Mouse (Mus musculus) midbrain, embryonic 15.5 days (tissue): ENCODE data around the gene Anxa11. TPM values are rescaled to one million over a fixed set of nuclear protein-coding genes. Genes with fewer than 3 reads are reported as not detected.
"Not testable (repeated sequence)": the region's sequence is repeated elsewhere in the genome, so short reads cannot be mapped to it uniquely, and the experiment has no call there.

Source experiments
- ATAC-seq: fragments of 200-750 bp; cut with Nextera tagmentation; replicated peaks from 2 replicates; pipeline ENCODE4 v1.8.0; 2017; ENCODE audit warnings: moderate TSS enrichment
- H3K27ac ChIP-seq: fragments of 300-500 bp; sonication (generic); 2 replicates; pipeline ENCODE4 v1.5.1; 2015; ENCODE audit warnings: mild to moderate bottlenecking, inconsistent platforms
- H3K27me3 ChIP-seq: fragments of 300-500 bp; sonication (generic); replicated peaks from 2 replicates; pipeline ENCODE4 v1.6.1; 2015; ENCODE audit warnings: inconsistent platforms
- H3K36me3 ChIP-seq: fragments of 300-500 bp; sonication (generic); replicated peaks from 2 replicates; pipeline ENCODE4 v1.6.1; 2015; ENCODE audit warnings: inconsistent platforms
- H3K4me1 ChIP-seq: fragments of 300-500 bp; sonication (generic); 2 replicates; pipeline ENCODE4 v1.6.1; 2015; ENCODE audit warnings: inconsistent platforms
- H3K4me2 ChIP-seq: fragments of 300-500 bp; sonication (generic); 2 replicates; pipeline ENCODE4 v1.6.1; 2015; ENCODE audit warnings: inconsistent platforms, mild to moderate bottlenecking, moderate library complexity
- H3K4me3 ChIP-seq: fragments of 300-500 bp; sonication (generic); 2 replicates; pipeline ENCODE4 v1.5.1; 2015; ENCODE audit warnings: mild to moderate bottlenecking, inconsistent platforms
- H3K9ac ChIP-seq: fragments of 300-500 bp; sonication (generic); 2 replicates; pipeline ENCODE4 v1.6.1; 2015; ENCODE audit warnings: mild to moderate bottlenecking, inconsistent platforms
- H3K9me3 ChIP-seq: fragments of 300-500 bp; sonication (generic); 2 replicates; pipeline ENCODE4 v1.6.1; 2016; ENCODE audit warnings: inconsistent platforms
- WGBS: fragments of 180-500 bp; shearing (Covaris S2); methylation state at CpG from one replicate; pipeline ENCODE4 v1.1.7; 2015; ENCODE audit warnings: mixed read lengths; 5-methylcytosine and 5-hydroxymethylcytosine counted together
- polyA plus RNA-seq: library from polyadenylated mRNA; unstranded; fragments of >200 nt; fragmentation: Nextera tagmentation; extraction: Ambion mirVana; gene quantifications from 2 replicates; pipeline ENCODE4 v1.2.1, GENCODE M21; 2015

Gene Anxa11
- polyA plus RNA-seq, 1 experiment from 2014 or later, result 2.6 TPM

DNA sequence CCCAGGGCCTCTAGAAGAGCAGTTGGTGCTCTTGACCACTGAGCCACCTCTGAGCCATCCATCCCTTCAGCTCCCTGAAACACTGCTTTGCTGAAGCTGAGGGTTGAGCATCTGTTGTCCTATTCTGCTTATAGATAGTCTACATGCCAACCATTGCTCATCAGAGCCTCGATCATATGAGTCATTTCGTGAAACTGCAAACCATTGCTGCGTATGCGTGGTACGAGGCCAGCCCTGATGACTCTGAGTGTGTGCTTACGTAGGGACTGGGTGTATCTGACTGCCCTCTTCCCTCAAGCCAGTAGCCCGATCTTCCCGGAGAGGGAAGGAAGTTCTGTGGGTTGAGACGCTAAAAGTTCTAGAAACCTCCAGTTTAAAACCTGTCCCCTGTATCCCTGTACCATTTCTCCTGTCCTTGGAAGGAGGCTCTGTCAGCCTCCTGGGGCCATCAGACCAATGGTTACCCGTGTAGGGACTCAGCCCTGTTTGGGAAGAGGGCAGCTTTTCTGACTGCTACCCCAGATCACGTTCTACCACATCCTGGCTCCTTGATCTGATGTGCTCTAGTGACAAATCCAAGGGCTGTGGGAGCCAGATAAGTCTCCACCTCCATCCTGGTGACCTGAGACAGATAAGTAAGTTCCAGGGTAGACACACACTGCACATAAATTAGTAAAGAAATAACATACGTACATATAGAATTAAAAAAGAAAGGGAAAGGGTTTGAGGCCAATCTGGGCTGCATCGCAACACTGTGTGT, 20.0 kb downstream of the Anxa11 start:
- no peak for ATAC-seq
- H3K27me3 ChIP-seq, result no peaks in the 10 kb centered on the region
- no peaks in the 10 kb centered on the region for H3K4me1 ChIP-seq
- H3K9ac ChIP-seq, result no peak overlapping the region
- no peaks in the 10 kb centered on the region for H3K36me3 ChIP-seq
- H3K9me3 ChIP-seq, result no peaks in the 10 kb centered on the region
- no peak overlapping the region for H3K4me3 ChIP-seq
- H3K4me2 ChIP-seq, result no peak overlapping the region
- H3K27ac ChIP-seq, result no peak overlapping the region
- WGBS, result 92% methylated on average over 13 of the region's 13 CpGs

DNA sequence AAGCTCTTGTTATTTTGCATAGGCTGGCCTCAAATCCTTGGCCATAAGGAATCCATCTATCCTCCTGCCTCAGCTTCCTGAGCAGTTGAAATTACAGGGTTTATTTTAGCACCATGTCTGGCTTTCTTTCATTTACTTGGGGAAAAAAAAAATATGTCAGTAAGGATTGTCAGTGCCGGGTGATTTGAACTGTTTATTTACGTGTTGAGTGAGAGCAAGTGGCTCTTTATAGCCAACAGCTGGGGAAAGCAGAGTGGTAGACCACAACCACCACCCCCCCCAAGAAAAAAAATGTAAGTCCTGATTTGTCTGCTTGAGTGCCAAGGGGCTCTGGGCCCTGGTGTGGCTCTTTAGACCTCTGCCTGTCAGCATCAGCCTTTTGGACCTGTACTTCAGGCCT, 21.8 kb downstream of the Anxa11 start:
- no peak for ATAC-seq
- H3K4me2 ChIP-seq, result no peak overlapping the region
- no peaks in the 10 kb centered on the region for H3K4me1 ChIP-seq
- H3K4me3 ChIP-seq, result no peak overlapping the region
- WGBS, result 93% methylated on average over 2 of the region's 2 CpGs
- H3K9ac ChIP-seq, result no peak overlapping the region
- H3K9me3 ChIP-seq, result no peaks in the 10 kb centered on the region
- H3K36me3 ChIP-seq, result no peaks in the 10 kb centered on the region
- no peaks in the 10 kb centered on the region for H3K27me3 ChIP-seq
- H3K27ac ChIP-seq, result no peak overlapping the region

DNA sequence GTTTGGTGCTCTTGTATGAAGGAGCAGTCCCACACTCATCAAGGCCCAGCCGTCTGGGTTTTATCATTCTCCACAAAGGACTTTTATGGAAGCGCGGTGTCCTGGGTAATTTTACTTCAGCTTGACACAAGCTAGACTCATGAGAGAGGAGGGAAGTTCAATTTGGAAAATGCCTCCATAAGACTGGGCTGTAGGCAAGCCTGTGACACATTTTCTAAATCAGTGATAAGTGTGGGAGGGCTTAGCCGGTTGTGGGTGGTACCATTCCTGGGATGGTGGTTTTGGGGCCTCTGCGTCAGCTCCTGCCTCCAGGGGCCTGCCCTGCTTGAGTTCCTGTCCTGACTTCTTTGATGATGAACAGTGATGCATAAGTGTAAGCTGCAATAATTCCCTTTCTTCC, 23.3 kb downstream of the Anxa11 start:
- no peaks in the 10 kb centered on the region for H3K9me3 ChIP-seq
- no peaks in the 10 kb centered on the region for H3K4me1 ChIP-seq
- no peak overlapping the region for H3K27ac ChIP-seq
- H3K4me2 ChIP-seq, result no peak overlapping the region
- H3K27me3 ChIP-seq, result no peaks in the 10 kb centered on the region
- no peaks in the 10 kb centered on the region for H3K36me3 ChIP-seq
- ATAC-seq, result no peak
- H3K9ac ChIP-seq, result no peak overlapping the region
- 86% methylated on average over 5 of the region's 5 CpGs for WGBS
- H3K4me3 ChIP-seq, result no peak overlapping the region

DNA sequence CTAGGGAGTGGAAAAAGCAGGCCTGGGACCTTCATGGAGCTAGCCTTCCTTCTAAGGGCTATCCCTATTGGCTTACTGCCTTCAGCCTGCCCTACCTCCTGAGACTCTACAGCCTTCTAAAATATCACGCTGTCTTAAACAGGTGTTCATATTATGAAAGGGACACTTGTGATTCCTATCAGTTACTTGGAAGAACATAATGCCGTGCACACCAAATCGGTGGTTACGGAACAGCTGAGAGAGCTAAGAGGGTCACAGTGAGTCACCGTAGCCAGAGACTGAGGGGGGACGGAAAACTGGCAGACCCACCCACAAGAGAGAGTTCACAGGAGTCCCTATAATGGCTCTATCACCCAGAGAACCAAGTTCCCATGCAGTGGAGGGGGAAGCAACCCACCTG, 24.4 kb downstream of the Anxa11 start:
- H3K27me3 ChIP-seq, result no peaks in the 10 kb centered on the region
- no peaks in the 10 kb centered on the region for H3K9me3 ChIP-seq
- no peak for ATAC-seq
- no peaks in the 10 kb centered on the region for H3K36me3 ChIP-seq
- no peak overlapping the region for H3K9ac ChIP-seq
- H3K4me3 ChIP-seq, result no peak overlapping the region
- no peak overlapping the region for H3K27ac ChIP-seq
- no peaks in the 10 kb centered on the region for H3K4me1 ChIP-seq
- 92% methylated on average over 6 of the region's 6 CpGs for WGBS
- H3K4me2 ChIP-seq, result no peak overlapping the region

DNA sequence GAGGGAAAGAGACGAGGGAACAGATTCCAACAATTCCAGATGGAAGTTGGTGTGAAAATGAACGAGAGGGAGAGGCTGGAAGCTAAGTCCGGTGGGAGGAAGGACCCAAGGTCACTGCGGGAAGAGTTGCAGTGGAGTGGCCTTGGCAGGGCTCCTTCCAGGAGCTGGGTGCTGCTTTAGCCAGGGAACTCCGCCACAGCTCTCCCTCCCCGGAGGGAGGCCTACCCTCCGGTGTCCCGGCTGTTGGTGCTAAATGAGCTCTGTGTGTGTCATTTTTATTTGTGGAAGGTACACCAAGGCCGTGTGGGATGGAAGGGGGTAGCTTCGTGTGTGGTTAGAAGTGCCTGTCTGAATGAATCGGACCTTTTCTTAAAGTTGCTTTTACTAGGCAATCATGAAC, 24.9 kb downstream of the Anxa11 start:
- H3K4me2 ChIP-seq, result no peak overlapping the region
- H3K27ac ChIP-seq, result no peak overlapping the region
- H3K9me3 ChIP-seq, result no peaks in the 10 kb centered on the region
- 86% methylated on average over 11 of the region's 11 CpGs for WGBS
- no peaks in the 10 kb centered on the region for H3K4me1 ChIP-seq
- ATAC-seq, result no peak
- H3K4me3 ChIP-seq, result no peak overlapping the region
- no peaks in the 10 kb centered on the region for H3K36me3 ChIP-seq
- no peaks in the 10 kb centered on the region for H3K27me3 ChIP-seq
- no peak overlapping the region for H3K9ac ChIP-seq

DNA sequence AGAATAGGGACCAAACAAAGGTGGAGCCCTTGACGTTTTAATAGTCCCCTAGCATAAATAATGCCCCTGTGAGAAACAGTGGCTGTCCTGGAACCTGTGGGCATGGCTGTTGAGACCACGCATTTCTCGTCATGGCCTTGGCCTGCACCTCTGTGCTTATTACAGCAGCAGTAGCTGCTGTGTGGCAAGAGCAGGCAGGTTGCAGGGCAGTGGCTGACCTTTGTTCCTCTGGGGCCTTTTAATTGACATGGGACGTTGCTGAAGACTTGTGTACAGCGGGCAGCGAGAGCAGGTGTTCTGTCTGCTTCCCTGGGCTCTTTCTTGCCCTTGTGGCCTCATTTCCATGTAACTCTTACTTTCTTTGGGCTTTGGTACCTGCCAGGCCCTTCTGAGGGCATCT, 25.9 kb downstream of the Anxa11 start:
- no peaks in the 10 kb centered on the region for H3K4me1 ChIP-seq
- H3K9me3 ChIP-seq, result no peaks in the 10 kb centered on the region
- no peaks in the 10 kb centered on the region for H3K27me3 ChIP-seq
- H3K9ac ChIP-seq, result no peak overlapping the region
- no peak for ATAC-seq
- H3K4me3 ChIP-seq, result no peak overlapping the region
- H3K27ac ChIP-seq, result no peak overlapping the region
- WGBS, result 71% methylated on average over 6 of the region's 6 CpGs
- H3K36me3 ChIP-seq, result no peaks in the 10 kb centered on the region
- H3K4me2 ChIP-seq, result no peak overlapping the region

DNA sequence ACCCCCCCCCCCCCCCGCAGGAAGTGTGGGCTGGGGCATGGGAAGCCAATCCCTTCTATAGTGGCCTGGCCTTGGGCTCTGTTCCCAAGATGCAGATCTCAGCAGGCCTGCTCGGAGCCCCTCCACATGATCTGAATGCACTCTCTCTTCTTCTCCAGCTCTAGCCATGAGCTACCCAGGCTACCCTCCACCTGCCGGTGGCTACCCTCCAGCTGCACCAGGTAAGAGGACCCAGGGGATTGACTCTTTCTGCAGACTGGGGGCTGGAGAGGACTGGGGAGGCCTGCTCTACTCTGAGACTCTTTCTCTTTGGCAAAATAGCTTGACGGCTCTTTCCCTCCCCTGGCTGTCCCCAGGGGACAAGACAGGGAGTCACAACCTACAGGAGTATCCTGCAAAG, 26.8 kb downstream of the Anxa11 start:
- Histone ChIP-seq H3K36me3 (no peaks in the 10 kb centered on the region), H3K4me2 (no peak overlapping the region), H3K27ac (no peak overlapping the region), H3K27me3 (no peaks in the 10 kb centered on the region), H3K4me1 (no peaks in the 10 kb centered on the region), H3K9ac (no peak overlapping the region), H3K9me3 (no peaks in the 10 kb centered on the region), H3K4me3 (no peak overlapping the region)
- 76% methylated on average over 4 of the region's 4 CpGs for WGBS
- ATAC-seq, result no peak

DNA sequence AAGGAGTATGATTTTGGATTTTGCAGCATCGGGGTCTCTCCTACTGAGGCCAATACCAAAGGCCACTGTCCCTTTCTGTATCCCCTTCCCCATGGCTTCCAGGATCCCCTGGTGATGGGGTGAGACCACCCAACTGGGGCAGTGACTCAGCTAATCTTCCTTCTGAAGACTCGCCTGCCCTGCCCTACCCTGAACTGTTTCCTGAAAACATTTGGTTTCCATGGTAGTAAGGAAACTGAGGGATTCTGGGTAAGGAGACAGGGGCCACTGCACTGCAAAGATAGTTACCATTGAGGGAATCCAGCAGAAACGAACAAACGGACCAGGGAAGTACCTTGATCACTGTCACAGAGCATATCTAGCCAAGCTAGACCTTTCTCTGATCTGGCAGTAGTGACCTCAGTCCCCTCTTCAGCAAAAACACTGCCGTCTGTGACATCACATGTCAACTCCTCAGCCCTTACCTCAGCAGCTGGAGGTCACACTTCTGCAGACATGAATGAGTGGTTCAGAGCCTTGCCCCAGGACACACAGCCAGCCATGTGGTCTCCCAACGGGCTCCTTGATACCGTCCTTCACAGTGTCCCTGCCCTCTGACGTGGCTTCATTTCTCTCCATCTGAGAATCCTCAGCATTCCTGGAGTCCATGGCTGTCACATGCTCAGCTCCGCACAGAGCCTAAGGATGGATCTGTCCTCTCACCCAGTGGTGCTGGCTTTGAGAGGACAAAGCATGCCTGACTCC, 27.4 kb downstream of the Anxa11 start:
- Histone ChIP-seq H3K27me3 (no peaks in the 10 kb centered on the region), H3K4me2 (no peak overlapping the region), H3K4me3 (no peak overlapping the region), H3K9me3 (no peaks in the 10 kb centered on the region), H3K36me3 (no peaks in the 10 kb centered on the region), H3K27ac (no peak overlapping the region), H3K4me1 (no peaks in the 10 kb centered on the region), H3K9ac (no peak overlapping the region)
- no peak for ATAC-seq
- WGBS, result 65% methylated on average over 9 of the region's 9 CpGs

DNA sequence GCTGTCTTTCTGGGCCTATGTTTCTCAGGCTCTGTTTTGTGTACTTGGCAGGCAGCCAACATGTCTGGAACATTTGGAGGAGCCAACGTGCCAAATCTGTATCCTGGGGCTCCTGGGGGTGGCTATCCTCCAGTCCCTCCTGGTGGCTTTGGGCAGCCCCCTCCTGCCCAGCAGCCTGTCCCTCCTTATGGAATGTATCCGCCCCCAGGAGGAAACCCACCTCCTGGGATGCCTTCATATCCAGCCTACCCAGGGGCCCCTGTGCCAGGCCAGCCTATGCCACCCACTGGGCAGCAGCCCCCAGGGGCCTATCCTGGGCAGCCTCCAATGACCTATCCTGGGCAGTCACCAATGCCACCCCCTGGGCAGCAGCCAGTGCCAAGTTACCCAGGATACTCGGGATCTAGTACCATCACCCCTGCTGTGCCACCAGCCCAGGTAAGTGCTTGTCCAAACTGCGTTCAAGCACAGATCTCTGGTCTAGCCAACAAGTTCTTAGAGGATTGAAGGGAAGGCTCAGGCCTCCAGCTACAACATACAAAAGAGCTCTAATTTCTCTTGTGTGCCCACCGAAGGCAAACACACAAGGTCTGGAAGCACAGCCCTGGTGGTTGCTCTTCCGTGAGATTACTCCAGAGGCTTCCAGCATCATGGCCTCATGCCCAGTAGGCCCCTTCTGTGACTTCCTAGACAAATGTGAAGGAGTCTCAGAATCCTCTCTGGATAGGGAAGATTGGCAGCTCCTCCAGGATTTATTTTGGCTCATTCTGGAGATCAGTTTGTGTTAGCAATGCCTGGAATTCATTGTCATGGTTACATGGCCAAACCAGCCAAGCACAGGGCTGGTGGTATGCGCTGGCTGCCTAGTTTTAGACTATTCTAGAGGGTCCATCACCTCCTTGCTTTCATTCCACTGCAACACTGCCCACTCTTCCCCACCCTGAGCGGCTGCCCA, 30.8 kb downstream of the Anxa11 start:
- no peaks in the 10 kb centered on the region for H3K36me3 ChIP-seq
- no peaks in the 10 kb centered on the region for H3K4me1 ChIP-seq
- no peak overlapping the region for H3K4me2 ChIP-seq
- 72% methylated on average over 8 of the region's 8 CpGs for WGBS
- H3K9me3 ChIP-seq, result no peaks in the 10 kb centered on the region
- no peak overlapping the region for H3K4me3 ChIP-seq
- H3K27me3 ChIP-seq, result no peaks in the 10 kb centered on the region
- no peak overlapping the region for H3K9ac ChIP-seq
- ATAC-seq, result no peak
- no peak overlapping the region for H3K27ac ChIP-seq

DNA sequence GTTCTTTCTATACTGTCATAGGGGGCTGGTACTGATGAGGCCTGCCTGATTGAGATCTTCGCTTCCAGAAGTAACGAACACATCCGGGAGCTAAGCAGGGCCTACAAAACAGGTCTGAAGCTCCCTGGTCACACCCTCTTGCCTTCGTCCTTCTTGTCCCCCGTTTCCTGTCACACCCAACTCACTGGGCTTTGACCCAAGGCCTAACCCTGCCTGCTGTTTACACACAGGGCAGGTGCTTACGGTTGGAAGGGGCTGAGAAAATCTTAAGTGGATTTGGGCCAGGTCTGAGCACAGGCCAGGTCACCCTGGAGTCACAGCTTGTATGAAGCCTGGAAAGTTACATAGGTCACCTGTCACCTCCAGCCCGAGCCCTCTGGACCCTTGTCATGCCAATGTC, 34.7 kb downstream of the Anxa11 start:
- H3K27me3 ChIP-seq, H3K9ac ChIP-seq, H3K4me2 ChIP-seq, ATAC-seq, H3K4me1 ChIP-seq, H3K4me3 ChIP-seq, H3K36me3 ChIP-seq, H3K27ac ChIP-seq, H3K9me3 ChIP-seq: not testable (repeated sequence)
- WGBS, result no CpG with 5 or more reads among the region's 7 CpGs

DNA sequence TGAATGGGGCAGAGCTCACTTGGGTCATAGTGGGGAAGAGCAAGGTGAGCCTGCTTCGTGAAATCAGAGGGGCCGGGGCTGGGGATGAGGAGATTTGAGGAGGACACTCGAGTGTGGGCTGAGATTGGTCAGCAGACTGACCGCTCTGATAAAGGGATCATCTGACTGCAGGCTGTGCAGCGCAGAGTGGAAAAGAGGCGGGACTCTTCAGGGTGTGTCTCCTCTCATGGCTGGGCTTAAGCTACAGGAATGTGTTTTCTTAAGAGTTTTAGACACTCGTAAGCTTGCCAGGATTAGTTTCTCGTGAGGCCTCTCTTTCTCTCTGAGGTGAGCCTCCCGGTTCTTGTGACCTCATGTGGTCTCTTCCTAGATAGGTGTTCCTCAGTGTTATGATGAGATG, 39.8 kb downstream of the Anxa11 start:
- H3K27ac ChIP-seq, H3K4me2 ChIP-seq, ATAC-seq, H3K36me3 ChIP-seq, H3K9me3 ChIP-seq, H3K9ac ChIP-seq, H3K4me3 ChIP-seq, H3K4me1 ChIP-seq, H3K27me3 ChIP-seq: not testable (repeated sequence)
- whole genome bisulfite sequencing, result no CpG with 5 or more reads among the region's 9 CpGs

DNA sequence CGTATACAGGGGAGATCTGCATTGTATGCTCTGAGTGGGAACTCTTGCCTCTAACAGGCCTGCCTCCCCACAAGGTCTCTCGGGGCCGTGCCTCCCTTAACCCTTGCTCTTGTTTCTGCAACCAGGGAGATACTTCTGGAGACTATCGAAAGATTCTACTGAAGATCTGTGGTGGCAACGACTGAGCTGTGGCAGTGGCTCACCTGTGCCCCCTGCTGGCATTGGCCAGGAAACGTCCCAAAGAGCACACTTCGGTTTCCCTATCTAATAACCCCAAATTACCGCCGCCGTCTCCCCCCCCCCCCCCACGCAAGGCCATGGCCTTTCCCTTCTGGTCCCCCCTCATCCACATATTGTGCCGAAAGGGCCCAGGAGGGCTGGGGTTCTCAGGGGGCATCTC, 43.9 kb downstream of the Anxa11 start:
- H3K9me3 ChIP-seq, H3K4me2 ChIP-seq, H3K27ac ChIP-seq, H3K4me3 ChIP-seq, H3K36me3 ChIP-seq, ATAC-seq, H3K4me1 ChIP-seq, H3K27me3 ChIP-seq, H3K9ac ChIP-seq: not testable (repeated sequence)
- WGBS, result no CpG with 5 or more reads among the region's 12 CpGs
